Mouse (Mus musculus) testis, adult 2 months (tissue): ENCODE measurements at regions not wholly inside any gene's neighbourhood (a gene's known extent, or its start where the extent isn't known, plus 50 kb on each side); places are given as distances from the start of the nearest gene placed in this dataset.

ENCODE experiments used
- CTCF ChIP-seq: fragments of 200-500 bp; IDR thresholded peaks from 2 replicates; pipeline ENCODE4 v1.5.1; 2012; ENCODE audit warnings: low read depth, mild to moderate bottlenecking, inconsistent platforms, low read length, moderate library complexity; ENCODE audit not compliant: control insufficient read depth, insufficient read depth, insufficient replicate concordance
- POLR2A ChIP-seq: fragments of 200-500 bp; IDR thresholded peaks from 2 replicates; pipeline ENCODE4 v1.6.1; 2012; ENCODE audit warnings: low read depth, mild to moderate bottlenecking, inconsistent platforms, low read length, moderate library complexity; ENCODE audit not compliant: control insufficient read depth

DNA sequence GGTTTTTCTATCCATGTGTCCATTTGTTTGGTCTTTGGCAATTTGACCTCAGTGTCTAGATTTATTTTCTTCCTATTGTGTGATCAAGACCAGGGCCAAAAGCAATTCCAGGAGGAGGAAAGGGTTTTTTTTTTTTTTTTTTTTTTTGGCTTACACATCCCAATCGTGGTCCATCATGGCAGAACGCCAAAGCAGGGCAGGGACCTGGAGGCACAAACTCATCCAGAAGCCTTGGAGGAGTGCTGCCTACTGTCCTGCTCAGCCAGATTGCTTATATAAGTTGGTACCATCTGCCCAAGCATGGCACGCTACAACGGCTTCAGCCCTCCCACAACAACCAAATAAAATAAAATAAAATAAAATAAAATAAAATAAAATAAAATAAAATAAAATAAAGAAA is 286.5 kb upstream of the Ndst3 start:
- TF ChIP-seq POLR2A, result no peak
- TF ChIP-seq CTCF, result no peak
